Mouse (Mus musculus): ENCODE results near the gene Gpr155. TPM values are rescaled to one million over a fixed set of nuclear protein-coding genes. Genes with fewer than 3 reads are reported as not detected.
A peak's percentile ranks its signal among the peaks of the same experiment; 100 is the strongest.

Gpr155 gene
- polyA plus RNA-seq, 1 experiment from 2014 or later: 9.4 TPM

DNA sequence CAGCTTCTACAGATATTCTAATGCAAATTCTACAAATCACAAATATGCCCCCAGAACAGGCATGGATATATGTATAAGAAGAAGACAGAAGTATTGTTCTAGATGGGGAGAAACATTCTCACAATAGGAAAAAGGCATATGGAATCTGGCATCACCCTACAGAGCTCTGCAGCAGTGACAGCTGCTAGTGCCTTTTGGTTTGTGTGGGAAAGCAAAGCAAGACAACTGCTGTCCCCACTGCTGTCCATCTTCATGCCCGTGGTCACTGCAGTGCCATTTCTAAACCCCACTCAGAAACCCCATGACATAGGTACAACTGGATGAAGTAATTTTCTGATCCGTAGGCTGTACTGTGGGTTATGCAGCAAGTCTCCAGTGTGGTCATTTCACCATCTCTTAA lies 6.4 kb upstream of the Gpr155 start:
- WGBS: 85% methylated on average over 2 of the region's 2 CpGs

GRCm38 (mm10) chr2:73389951-73390350 lies 3.6 kb upstream of the Gpr155 start:
- Histone ChIP-seq H3K9ac (ENCODE audit: low read depth, low read length) (no peak overlapping the region), H3K9me3 (replicated peaks; ENCODE audit: low read length) (no peaks in the 10 kb centered on the region), H3K4me2 (ENCODE audit: low read length) (no peak overlapping the region), H3K4me3 (replicated peaks; ENCODE audit: low read depth, low read length) (no peak overlapping the region), H3K36me3 (ENCODE audit: insufficient read depth, low read length) (no peaks in the 10 kb centered on the region), H3K27me3 (ENCODE audit: insufficient read depth, low read length) (no peaks in the 10 kb centered on the region), H3K4me1 (replicated peaks; ENCODE audit: insufficient read depth, low read length) (no peaks in the 10 kb centered on the region), H3K27ac (no peak overlapping the region)
- DNase-seq (ENCODE audit: low spot score) (no peak), ATAC-seq (replicated peaks; ENCODE audit: low FRiP score, low read depth) (no peak)
- no peak for TF ChIP-seq CTCF (IDR thresholded peaks at IDR 0.05; ENCODE audit: low read depth)
- WGBS: 86% methylated on average over 3 of the region's 3 CpGs

More for the DNA sequence above, 6.4 kb upstream of the Gpr155 start:
- DNase-seq (ENCODE audit: low spot score) (no peak), ATAC-seq (replicated peaks; ENCODE audit: low FRiP score, low read depth) (no peak)
- H3K27ac ChIP-seq: no peak overlapping the region
- H3K9me3 ChIP-seq (replicated peaks; ENCODE audit: low read length): no peaks in the 10 kb centered on the region
- no peak overlapping the region for H3K4me2 ChIP-seq (ENCODE audit: low read length)
- no peak overlapping the region for H3K9ac ChIP-seq (ENCODE audit: low read depth, low read length)
- no peak overlapping the region for H3K4me3 ChIP-seq (replicated peaks; ENCODE audit: low read depth, low read length)
- H3K4me1 ChIP-seq (replicated peaks; ENCODE audit: insufficient read depth, low read length): no peaks in the 10 kb centered on the region
- TF ChIP-seq CTCF (IDR thresholded peaks at IDR 0.05; ENCODE audit: low read depth): no peak
- no peaks in the 10 kb centered on the region for H3K36me3 ChIP-seq (ENCODE audit: insufficient read depth, low read length)
- no peaks in the 10 kb centered on the region for H3K27me3 ChIP-seq (ENCODE audit: insufficient read depth, low read length)

DNA sequence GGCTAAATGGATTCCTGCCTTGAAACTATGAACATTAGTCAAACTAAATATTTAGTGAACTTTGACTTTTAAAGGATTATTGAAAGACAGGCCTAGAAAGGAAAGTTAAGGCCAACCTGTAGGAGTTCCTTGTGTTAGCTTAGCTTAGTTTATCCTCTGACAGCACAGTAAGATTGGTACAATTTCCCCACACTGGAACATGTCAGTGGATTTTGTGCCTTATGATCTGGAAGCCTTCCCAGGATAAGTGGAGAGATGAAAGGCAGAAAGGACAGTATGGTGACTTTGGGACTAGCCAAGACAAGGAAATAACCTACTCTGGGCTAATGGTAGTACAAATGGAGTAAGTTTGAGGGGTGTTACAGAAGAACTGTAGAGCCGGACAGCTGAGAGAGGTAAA lies 1.4 kb upstream of the Gpr155 start:
- no peak overlapping the region for H3K27ac ChIP-seq
- H3K4me2 ChIP-seq (ENCODE audit: low read length): no peak overlapping the region
- DNase-seq (ENCODE audit: low spot score) (no peak), ATAC-seq (replicated peaks; ENCODE audit: low FRiP score, low read depth) (no peak)
- no peak overlapping the region for H3K9ac ChIP-seq (ENCODE audit: low read depth, low read length)
- TF ChIP-seq CTCF (IDR thresholded peaks at IDR 0.05; ENCODE audit: low read depth): no peak
- H3K4me3 ChIP-seq (replicated peaks; ENCODE audit: low read depth, low read length): no peak overlapping the region
- 83% methylated on average over 1 of the region's 1 CpGs for WGBS
- no peaks in the 10 kb centered on the region for H3K27me3 ChIP-seq (ENCODE audit: insufficient read depth, low read length)
- no peaks in the 10 kb centered on the region for H3K36me3 ChIP-seq (ENCODE audit: insufficient read depth, low read length)
- H3K9me3 ChIP-seq (replicated peaks; ENCODE audit: low read length): no peaks in the 10 kb centered on the region
- H3K4me1 ChIP-seq (replicated peaks; ENCODE audit: insufficient read depth, low read length): no peaks in the 10 kb centered on the region

GRCm38 (mm10) chr2:73385641-73386355 lies 574 bp downstream of the Gpr155 start:
- WGBS: 3% methylated on average over 28 of the region's 29 CpGs
- Histone ChIP-seq H3K9ac (ENCODE audit: low read depth, low read length) (peak overlapping the region; percentile 67), H3K36me3 (ENCODE audit: insufficient read depth, low read length) (no peaks in the 10 kb centered on the region), H3K27ac (no peak overlapping the region), H3K27me3 (ENCODE audit: insufficient read depth, low read length) (no peaks in the 10 kb centered on the region), H3K4me3 (replicated peaks; ENCODE audit: low read depth, low read length) (peak overlapping the region; percentile 67), H3K4me2 (ENCODE audit: low read length) (peak overlapping the region; percentile 98), H3K9me3 (replicated peaks; ENCODE audit: low read length) (no peaks in the 10 kb centered on the region), H3K4me1 (replicated peaks; ENCODE audit: insufficient read depth, low read length) (no peaks in the 10 kb centered on the region)
- TF ChIP-seq CTCF (IDR thresholded peaks at IDR 0.05; ENCODE audit: low read depth): no peak
- ATAC-seq (replicated peaks; ENCODE audit: low FRiP score, low read depth) (no peak; the same call in 1 of the 2 replicates), DNase-seq (ENCODE audit: low spot score) (no peak)

- Histone ChIP-seq H3K27ac (no peak overlapping the region), H3K4me3 (replicated peaks; ENCODE audit: low read depth, low read length) (0 out of 2 replicates have a peak overlapping the region, but pooled peaks have one; percentile 67), H3K9me3 (replicated peaks; ENCODE audit: low read length) (no peaks in the 10 kb centered on the region), H3K4me1 (replicated peaks; ENCODE audit: insufficient read depth, low read length) (no peaks in the 10 kb centered on the region), H3K36me3 (ENCODE audit: insufficient read depth, low read length) (no peaks in the 10 kb centered on the region), H3K27me3 (ENCODE audit: insufficient read depth, low read length) (no peaks in the 10 kb centered on the region), H3K4me2 (ENCODE audit: low read length) (peak overlapping the region; percentile 98), H3K9ac (ENCODE audit: low read depth, low read length) (no peak overlapping the region)
- TF ChIP-seq CTCF (IDR thresholded peaks at IDR 0.05; ENCODE audit: low read depth): no peak
- no peak for ATAC-seq (replicated peaks; ENCODE audit: low FRiP score, low read depth)
- WGBS: 73% methylated on average over 4 of the region's 4 CpGs
- no peak for DNase-seq (ENCODE audit: low spot score)
Measured at GRCm38 (mm10) chr2:73385172-73385571, 1.2 kb downstream of the Gpr155 start.

- no peak; the same call in 1 of the 2 replicates for ATAC-seq (replicated peaks; ENCODE audit: low FRiP score, low read depth)
Measured at GRCm38 (mm10) chr2:73380298-73380975, 5.9 kb downstream of the Gpr155 start.

More at GRCm38 (mm10) chr2:73380298-73380975, 5.9 kb downstream of the Gpr155 start:
- TF ChIP-seq CTCF (IDR thresholded peaks at IDR 0.05; ENCODE audit: low read depth): no peak
- Histone ChIP-seq H3K36me3 (ENCODE audit: insufficient read depth, low read length) (no peaks in the 10 kb centered on the region), H3K27me3 (ENCODE audit: insufficient read depth, low read length) (no peaks in the 10 kb centered on the region), H3K4me2 (ENCODE audit: low read length) (no peak overlapping the region), H3K4me1 (replicated peaks; ENCODE audit: insufficient read depth, low read length) (no peaks in the 10 kb centered on the region), H3K9me3 (replicated peaks; ENCODE audit: low read length) (no peaks in the 10 kb centered on the region), H3K4me3 (replicated peaks; ENCODE audit: low read depth, low read length) (no peak overlapping the region), H3K27ac (0 out of 2 replicates have a peak overlapping the region, but pooled peaks have one; percentile 20), H3K9ac (ENCODE audit: low read depth, low read length) (no peak overlapping the region)
- peak; percentile 18 for DNase-seq (ENCODE audit: low spot score)
- WGBS: 51% methylated on average over 9 of the region's 9 CpGs
